Mouse (Mus musculus) heart, postnatal 36 days (tissue): ENCODE results near the gene Duox1. TPM values are rescaled to one million over a fixed set of nuclear protein-coding genes. Genes with fewer than 3 reads are reported as not detected.
A peak's percentile ranks its signal among the peaks of the same experiment; 100 is the strongest.
"Not testable (repeated sequence)": the region's sequence is repeated elsewhere in the genome, so short reads cannot be mapped to it uniquely, and the experiment has no call there.

Source experiments
- DNase-seq, 2 experiments: peaks; one replicate each; pipeline ENCODE4 v3.0.0; 2021 to 2022
- intact Hi-C: fragments of 180-260 bp; cut with DNase I; formaldehyde crosslinking; loops from one replicate; pipeline ENCODE4 v1.15.1; 2025
- total RNA-seq, 2 experiments: library from RNA; stranded (reverse); gene quantifications; 2 replicates each; pipeline ENCODE4 v1.2.3; 2021

The Duox1 gene
- total RNA-seq, 2 experiments from 2014 or later = 0.17 to 0.27 TPM

GRCm38 (mm10) chr2:122370101-122370750 lies 54.8 kb downstream of the Duox1 start:
- intact Hi-C loops = loop anchor here (10.0 kb wide), 1 partner anchor 255 kb away; no protein-coding TSS in a partner anchor
- DNase-seq = no peak

DNA sequence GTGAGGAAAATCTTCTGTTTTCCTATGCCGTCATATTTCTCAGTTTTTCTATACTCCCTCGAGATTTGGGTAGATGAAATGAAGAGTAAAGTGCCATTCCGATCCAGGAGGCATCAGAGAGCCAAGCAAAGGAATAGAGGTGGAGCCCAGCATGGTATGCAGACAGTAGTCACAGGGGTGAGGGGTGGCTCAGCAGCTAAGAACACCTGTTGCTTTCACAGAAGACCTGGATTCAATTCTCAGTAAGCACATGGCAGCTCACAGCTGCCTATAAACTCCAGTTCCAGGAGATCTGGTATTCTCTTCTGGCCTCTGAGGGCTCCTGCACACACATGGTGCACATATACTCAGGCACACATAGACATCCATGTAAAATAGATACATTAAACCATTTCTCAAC lies 56.6 kb downstream of the Duox1 start:
- intact Hi-C loops = loop anchor here (10.0 kb wide), 1 partner anchor 253 kb away; no protein-coding TSS in a partner anchor

GRCm38 (mm10) chr2:122372541-122372940 lies 57.1 kb downstream of the Duox1 start:
- DNase-seq = no peak
- intact Hi-C loops = loop anchor here (10.0 kb wide), 1 partner anchor 252 kb away; no protein-coding TSS in a partner anchor

More for the DNA sequence above, 56.6 kb downstream of the Duox1 start:
- no peak for DNase-seq

- intact Hi-C loops = loop anchor here (10.0 kb wide), 1 partner anchor 251 kb away; no protein-coding TSS in a partner anchor
- DNase-seq = no peak
Measured at GRCm38 (mm10) chr2:122374012-122374411, 58.5 kb downstream of the Duox1 start.

GRCm38 (mm10) chr2:122374666-122375331 lies 59.3 kb downstream of the Duox1 start:
- DNase-seq = no peak

GRCm38 (mm10) chr2:122375391-122375991 lies 60.0 kb downstream of the Duox1 start:
- DNase-seq = peak; percentile 94 to 96
- intact Hi-C loops = loop anchor here (10.0 kb wide), 1 partner anchor 249 kb away; no protein-coding TSS in a partner anchor

More at GRCm38 (mm10) chr2:122374666-122375331, 59.3 kb downstream of the Duox1 start:
- intact Hi-C loops = loop anchor here (10.0 kb wide), 1 partner anchor 250 kb away; no protein-coding TSS in a partner anchor

GRCm38 (mm10) chr2:122376041-122376561 lies 60.6 kb downstream of the Duox1 start:
- peak in 1 of 2 experiments; percentile 61 for DNase-seq
- intact Hi-C loops = loop anchor here (10.0 kb wide), 1 partner anchor 249 kb away; no protein-coding TSS in a partner anchor

DNA sequence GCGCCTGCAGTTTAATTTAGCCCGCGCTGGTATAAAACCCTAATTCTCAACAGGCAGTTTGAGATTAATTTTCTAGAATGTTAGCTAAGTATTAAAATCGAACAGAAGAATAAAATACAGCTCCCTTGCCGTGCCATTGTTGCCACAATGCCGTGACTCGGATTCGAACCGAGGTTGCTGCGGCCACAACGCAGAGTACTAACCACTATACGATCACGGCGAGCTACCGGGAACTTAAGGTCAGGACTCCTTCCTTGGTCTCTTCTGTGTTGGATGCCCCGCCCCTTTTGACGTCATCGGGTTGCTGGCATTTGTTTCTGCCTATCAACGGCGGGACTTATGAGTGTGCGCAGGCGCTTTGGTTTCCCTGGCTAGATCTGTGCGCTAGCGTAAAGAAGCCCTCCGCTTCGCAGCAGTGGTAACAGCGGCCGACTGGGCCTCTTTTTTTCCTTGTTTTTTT lies 61.8 kb downstream of the Duox1 start:
- DNase-seq = peak; percentile 98 to 99
- intact Hi-C loops = loop anchor here (10.0 kb wide), 1 partner anchor 248 kb away; no protein-coding TSS in a partner anchor

GRCm38 (mm10) chr2:122377751-122378246 lies 62.3 kb downstream of the Duox1 start:
- intact Hi-C loops = loop anchor here (1.0 to 10.0 kb wide), 3 partner anchors 29 to 247 kb away; no protein-coding TSS in a partner anchor

DNA sequence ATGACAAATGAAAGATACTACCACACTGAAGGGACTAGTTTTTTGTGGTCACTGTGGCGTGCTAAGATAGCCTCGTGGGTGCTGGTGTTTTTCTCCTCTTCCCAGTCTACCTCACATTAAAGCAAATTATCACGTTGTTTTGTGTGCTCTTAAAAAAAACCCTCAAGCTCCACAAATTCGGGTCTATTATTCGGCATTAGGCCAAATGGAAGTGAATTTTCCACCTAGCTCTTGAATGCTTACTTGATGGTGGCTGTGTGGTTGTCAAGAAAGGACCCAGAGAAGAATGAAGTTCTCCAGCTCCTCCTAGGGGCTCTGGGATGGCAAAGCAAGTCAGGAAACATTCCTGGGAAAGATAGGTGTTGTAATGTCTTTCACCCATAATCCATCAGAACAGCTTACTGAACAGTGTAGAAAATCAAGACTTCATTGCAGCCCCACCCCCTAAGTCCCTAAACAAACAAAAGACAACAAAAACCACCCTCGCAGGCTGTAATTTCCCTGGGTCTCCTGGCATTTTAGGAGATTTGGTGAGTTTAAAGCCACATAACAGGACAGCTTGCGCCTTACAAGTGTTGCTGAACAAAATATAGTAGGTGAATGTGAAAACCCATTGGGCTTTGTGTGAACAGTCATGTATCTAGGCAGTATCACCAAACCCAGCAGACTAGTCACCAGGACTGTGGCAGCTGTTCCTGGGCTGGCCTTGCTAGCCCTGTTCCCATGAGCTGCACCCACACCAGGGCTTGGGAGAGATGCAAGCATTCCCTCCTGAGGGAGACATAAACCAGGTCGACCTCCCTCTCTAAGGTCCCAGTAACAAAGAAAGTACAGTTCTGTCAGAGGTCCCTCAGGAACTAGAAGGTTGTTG lies 63.2 kb downstream of the Duox1 start:
- intact Hi-C loops = loop anchor here (1.0 to 10.0 kb wide), 3 partner anchors 30 to 246 kb away; no protein-coding TSS in a partner anchor
- DNase-seq = no peak

More at GRCm38 (mm10) chr2:122377751-122378246, 62.3 kb downstream of the Duox1 start:
- peak; percentile 81 to 82 for DNase-seq

- intact Hi-C loops = loop anchor here (10.0 kb wide), 1 partner anchor 246 kb away; no protein-coding TSS in a partner anchor
- no peak for DNase-seq
Measured at GRCm38 (mm10) chr2:122379292-122379650, 63.8 kb downstream of the Duox1 start.

DNA sequence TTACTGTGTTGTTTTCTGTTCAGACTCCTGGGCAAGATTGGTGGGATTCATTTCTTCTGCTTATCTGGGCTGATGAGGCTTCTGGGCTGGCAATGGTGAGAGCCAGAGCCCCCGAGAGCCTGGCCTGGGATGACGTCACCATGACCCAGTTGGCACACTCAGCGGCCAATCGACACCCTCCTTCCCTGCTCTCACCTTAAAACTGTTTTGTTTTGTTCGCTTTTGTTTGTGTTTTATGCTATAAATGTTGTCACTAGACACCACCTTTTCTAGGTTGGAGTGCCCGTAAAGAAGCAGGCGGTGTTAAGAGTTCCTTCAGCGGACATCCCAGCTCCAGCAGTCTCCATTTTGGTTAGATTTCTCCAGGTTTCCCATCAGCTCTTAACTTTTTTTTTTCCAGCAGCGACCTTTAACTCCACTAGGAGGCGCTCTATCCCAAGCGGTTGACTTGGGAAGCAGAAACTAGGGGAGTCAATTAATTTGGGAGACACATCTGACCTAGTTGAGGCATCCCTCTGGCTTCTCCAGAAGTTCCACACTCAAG lies 65.4 kb downstream of the Duox1 start:
- intact Hi-C loops = loop anchor here (2.0 to 10.0 kb wide), 3 partner anchors 86 to 374 kb away; no protein-coding TSS in a partner anchor
- peak; percentile 55 to 64 for DNase-seq

DNA sequence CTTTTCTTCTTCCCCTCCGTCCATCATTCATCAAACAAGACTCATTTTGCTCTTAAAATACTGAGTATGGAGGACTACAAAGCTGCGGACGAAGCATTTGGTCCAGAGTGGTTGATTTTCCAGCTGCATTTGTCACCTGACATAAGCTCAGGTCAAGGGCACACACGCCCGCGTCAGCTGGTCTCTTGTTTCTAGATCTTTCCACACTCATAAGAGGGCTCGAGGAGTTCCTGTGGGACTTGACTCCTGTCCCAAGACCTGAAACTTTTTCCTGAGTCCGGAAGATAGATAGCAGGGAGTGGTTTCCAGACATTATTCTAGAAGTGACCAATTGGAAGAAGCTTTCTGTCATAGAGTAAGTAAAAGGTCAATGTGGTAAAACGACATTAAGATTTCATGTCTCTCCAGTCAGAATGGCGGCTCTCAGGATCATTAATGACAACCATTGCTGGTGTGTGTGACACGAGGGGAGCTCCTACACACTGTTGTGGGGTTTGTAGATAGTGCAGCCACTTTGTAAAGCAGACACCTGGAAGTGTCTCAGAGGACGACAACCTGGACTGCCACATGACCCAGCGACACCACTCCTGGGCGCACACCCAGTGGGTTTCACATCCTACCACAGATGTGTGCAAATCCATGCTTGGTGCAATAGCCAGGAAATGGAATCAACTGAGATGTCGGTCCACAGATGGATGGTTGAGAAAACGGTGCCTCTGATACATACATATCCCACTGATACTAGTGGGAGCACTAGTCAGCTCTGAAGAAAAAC lies 66.0 kb downstream of the Duox1 start:
- DNase-seq = peak in 1 of 2 experiments; percentile 67
- intact Hi-C loops = loop anchor here (2.0 to 10.0 kb wide), 3 partner anchors 85 to 373 kb away; no protein-coding TSS in a partner anchor

GRCm38 (mm10) chr2:122382121-122382520 lies 66.6 kb downstream of the Duox1 start:
- intact Hi-C loops = loop anchor here (10.0 kb wide), 1 partner anchor 373 kb away; no protein-coding TSS in a partner anchor

GRCm38 (mm10) chr2:122385095-122385494 lies 69.6 kb downstream of the Duox1 start:
- no peak for DNase-seq
- intact Hi-C loops = loop anchor here (10.0 kb wide), 1 partner anchor 370 kb away; no protein-coding TSS in a partner anchor

More at GRCm38 (mm10) chr2:122382121-122382520, 66.6 kb downstream of the Duox1 start:
- no peak for DNase-seq

- intact Hi-C loops = loop anchor here (10.0 kb wide), 1 partner anchor 368 kb away; no protein-coding TSS in a partner anchor
- not testable (repeated sequence) for DNase-seq
Measured at GRCm38 (mm10) chr2:122387135-122387534, 71.7 kb downstream of the Duox1 start.

- intact Hi-C loops = no loop called here
- no peak for DNase-seq
Measured at GRCm38 (mm10) chr2:122396150-122396549, 80.7 kb downstream of the Duox1 start.
